Mouse (Mus musculus) splenic B cell, adult 2 months (primary cell): ENCODE measurements at regions not wholly inside any gene's neighbourhood (a gene's known extent, or its start where the extent isn't known, plus 50 kb on each side); places are given as distances from the start of the nearest gene placed in this dataset.
A peak's percentile ranks its signal among the peaks of the same experiment; 100 is the strongest.

Source experiments
- DNase-seq: peaks from one replicate; pipeline ENCODE4 v3.0.0-alpha.2; 2011; ENCODE audit warnings: low read depth, low spot score
- H3K27me3 ChIP-seq: 2 replicates; pipeline ENCODE4 v1.6.1; 2012; ENCODE audit warnings: mild to moderate bottlenecking, low read length, moderate library complexity, mixed read lengths; ENCODE audit not compliant: control insufficient read depth, poor library complexity, insufficient read depth, severe bottlenecking
- H3K36me3 ChIP-seq: 2 replicates; pipeline ENCODE4 v1.6.1; 2012; ENCODE audit warnings: mild to moderate bottlenecking, low read length, moderate library complexity, mixed read lengths; ENCODE audit not compliant: control insufficient read depth, poor library complexity, insufficient read depth, severe bottlenecking

GRCm38 (mm10) chr9:116338093-116338728 is 163.1 kb upstream of the Tgfbr2 start:
- peak; percentile 80 for DNase-seq
- H3K36me3 ChIP-seq: no peaks in the 10 kb centered on the region

GRCm38 (mm10) chr9:116337446-116338010 is 162.4 kb upstream of the Tgfbr2 start:
- Histone ChIP-seq H3K36me3 (no peaks in the 10 kb centered on the region), H3K27me3 (no peaks in the 10 kb centered on the region)
- DNase-seq: peak; percentile 34

More at GRCm38 (mm10) chr9:116338093-116338728, 163.1 kb upstream of the Tgfbr2 start:
- H3K27me3 ChIP-seq: no peaks in the 10 kb centered on the region

GRCm38 (mm10) chr9:116335561-116336478 is 160.7 kb upstream of the Tgfbr2 start:
- no peaks in the 10 kb centered on the region for H3K36me3 ChIP-seq
- DNase-seq: no peak
- H3K27me3 ChIP-seq: no peaks in the 10 kb centered on the region

- no peak for DNase-seq
- Histone ChIP-seq H3K27me3 (no peaks in the 10 kb centered on the region), H3K36me3 (no peaks in the 10 kb centered on the region)
Measured at GRCm38 (mm10) chr9:116333956-116334463, 158.8 kb upstream of the Tgfbr2 start.

GRCm38 (mm10) chr9:116332485-116333118 is 157.4 kb upstream of the Tgfbr2 start:
- no peaks in the 10 kb centered on the region for H3K27me3 ChIP-seq
- H3K36me3 ChIP-seq: no peaks in the 10 kb centered on the region
- DNase-seq: no peak

- H3K36me3 ChIP-seq: no peaks in the 10 kb centered on the region
- H3K27me3 ChIP-seq: no peaks in the 10 kb centered on the region
- DNase-seq: no peak
Measured at GRCm38 (mm10) chr9:116331406-116331805, 156.2 kb upstream of the Tgfbr2 start.

GRCm38 (mm10) chr9:116330796-116331195 is 155.6 kb upstream of the Tgfbr2 start:
- Histone ChIP-seq H3K27me3 (no peaks in the 10 kb centered on the region), H3K36me3 (no peaks in the 10 kb centered on the region)
- DNase-seq: peak; percentile 40

DNA sequence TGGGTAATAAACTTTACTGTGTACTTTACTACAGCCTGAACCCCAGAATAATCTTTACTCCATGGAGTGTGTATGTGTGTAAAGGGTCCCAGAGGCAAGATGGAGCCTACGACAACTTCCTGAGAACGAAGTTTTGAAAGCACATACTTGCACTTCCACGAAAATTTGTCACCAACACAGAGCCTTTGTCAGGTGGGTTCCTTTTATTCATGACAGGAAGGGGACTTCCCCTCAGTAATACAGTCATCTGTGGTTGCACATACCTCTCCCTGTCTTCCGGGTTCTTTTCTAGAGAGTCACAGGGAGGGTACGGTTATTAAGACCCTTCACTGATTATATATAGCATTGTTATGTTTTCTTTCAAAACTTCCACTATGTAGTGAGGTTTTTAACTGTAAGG is 154.0 kb upstream of the Tgfbr2 start:
- Histone ChIP-seq H3K36me3 (no peaks in the 10 kb centered on the region), H3K27me3 (no peaks in the 10 kb centered on the region)
- peak; percentile 75 for DNase-seq

DNA sequence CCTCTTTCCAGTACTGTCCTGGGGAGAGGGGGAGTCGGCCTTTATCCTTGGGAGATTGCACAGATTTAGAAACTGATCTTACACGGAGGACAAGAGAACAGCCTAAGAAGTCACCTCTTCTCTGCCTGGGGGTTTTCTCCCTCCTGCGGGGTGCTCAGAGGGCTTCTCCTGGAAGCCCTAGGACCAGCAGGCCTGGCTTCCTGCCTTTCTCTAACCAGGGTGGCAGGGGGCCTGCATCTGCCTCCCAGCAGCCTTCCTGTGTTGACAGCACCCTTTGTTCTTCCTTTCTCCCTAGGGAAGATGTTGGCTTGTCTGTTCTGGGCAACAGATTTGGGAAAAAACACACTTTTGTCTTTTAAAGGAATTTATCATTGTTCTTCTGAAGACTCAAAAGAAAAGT is 153.0 kb upstream of the Tgfbr2 start:
- Histone ChIP-seq H3K36me3 (no peaks in the 10 kb centered on the region), H3K27me3 (no peaks in the 10 kb centered on the region)
- no peak for DNase-seq

GRCm38 (mm10) chr9:116327080-116327479 is 151.9 kb upstream of the Tgfbr2 start:
- DNase-seq: no peak
- no peaks in the 10 kb centered on the region for H3K36me3 ChIP-seq
- H3K27me3 ChIP-seq: no peaks in the 10 kb centered on the region

- Histone ChIP-seq H3K36me3 (no peaks in the 10 kb centered on the region), H3K27me3 (no peaks in the 10 kb centered on the region)
- peak; percentile 69 for DNase-seq
Measured at GRCm38 (mm10) chr9:116324971-116325370, 149.8 kb upstream of the Tgfbr2 start.

GRCm38 (mm10) chr9:116323871-116324721 is 148.9 kb upstream of the Tgfbr2 start:
- H3K27me3 ChIP-seq: no peaks in the 10 kb centered on the region
- peak; percentile 68 for DNase-seq
- H3K36me3 ChIP-seq: no peaks in the 10 kb centered on the region

GRCm38 (mm10) chr9:116321908-116322307 is 146.7 kb upstream of the Tgfbr2 start:
- no peaks in the 10 kb centered on the region for H3K27me3 ChIP-seq
- H3K36me3 ChIP-seq: no peaks in the 10 kb centered on the region
- no peak for DNase-seq

DNA sequence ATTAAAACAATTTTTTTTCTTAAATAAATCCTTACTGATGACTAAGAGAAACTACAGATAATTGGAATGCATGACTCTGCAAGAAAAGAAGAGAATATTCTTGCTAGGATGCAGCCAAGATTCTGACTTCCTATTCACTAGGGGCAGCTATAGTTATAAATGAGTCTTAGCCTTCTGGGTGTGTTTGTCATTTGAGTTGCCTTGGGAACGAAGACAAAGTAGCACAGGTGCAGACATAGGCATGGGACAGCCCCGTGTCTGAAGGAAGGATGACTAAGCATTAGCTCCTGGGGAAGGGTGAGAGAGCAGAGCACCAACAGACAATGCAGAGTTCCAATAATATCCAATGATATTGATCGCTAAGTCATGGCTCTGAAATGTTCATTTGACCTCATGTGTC is 144.3 kb upstream of the Tgfbr2 start:
- DNase-seq: peak; percentile 69
- Histone ChIP-seq H3K36me3 (no peaks in the 10 kb centered on the region), H3K27me3 (no peaks in the 10 kb centered on the region)
